Mouse (Mus musculus): ENCODE measurements at regions not wholly inside any gene's neighbourhood (a gene's known extent, or its start where the extent isn't known, plus 50 kb on each side); places are given as distances from the start of the nearest gene placed in this dataset.
A peak's percentile ranks its signal among the peaks of the same experiment; 100 is the strongest.

DNA sequence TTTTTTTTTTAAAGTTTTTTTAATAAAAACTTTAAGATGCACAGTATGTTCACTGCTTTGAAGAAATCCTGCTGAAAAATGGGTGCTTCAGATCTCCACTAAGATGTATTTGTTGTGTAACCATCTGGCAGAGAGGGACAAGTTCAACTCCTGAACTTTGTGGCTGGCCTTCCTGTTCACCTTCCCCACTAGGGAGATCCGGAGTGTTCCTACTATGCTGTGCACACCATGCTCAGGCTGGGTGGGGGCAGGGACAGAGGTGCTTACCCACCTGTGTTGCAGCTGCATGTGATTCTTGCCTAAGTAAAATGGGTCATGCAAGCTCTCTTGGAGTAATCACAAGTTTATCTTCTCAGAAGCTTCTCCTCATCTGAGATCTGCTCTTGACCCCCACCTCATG lies 377.4 kb upstream of the Arglu1 start:
- ATAC-seq (ENCODE audit: low FRiP score, low read depth) (no peak), DNase-seq (ENCODE audit: low spot score) (no peak)
- no peaks in the 10 kb centered on the region for H3K27me3 ChIP-seq (ENCODE audit: control insufficient read depth, insufficient read depth, low read length)
- H3K4me3 ChIP-seq (replicated peaks; ENCODE audit: low read length), result no peak overlapping the region
- no peaks in the 10 kb centered on the region for H3K36me3 ChIP-seq (ENCODE audit: control insufficient read depth, insufficient read depth, low read length)
- 69% methylated on average over 1 of the region's 1 CpGs for WGBS
- no peak overlapping the region for H3K9ac ChIP-seq (ENCODE audit: low read depth, low read length, severe bottlenecking)
- no peaks in the 10 kb centered on the region for H3K4me1 ChIP-seq (ENCODE audit: control insufficient read depth, insufficient read depth, low read length)
- no peak for TF ChIP-seq POLR2A (IDR thresholded peaks at IDR 0.05; ENCODE audit: borderline replicate concordance, extremely low read depth, insufficient read depth, insufficient read length)
- H3K4me2 ChIP-seq (replicated peaks; ENCODE audit: low read depth, low read length, severe bottlenecking), result no peak overlapping the region
- no peak overlapping the region for H3K27ac ChIP-seq (replicated peaks; ENCODE audit: low read depth, low read length)
- H3K9me3 ChIP-seq (ENCODE audit: control insufficient read depth, low read length), result no peaks in the 10 kb centered on the region

DNA sequence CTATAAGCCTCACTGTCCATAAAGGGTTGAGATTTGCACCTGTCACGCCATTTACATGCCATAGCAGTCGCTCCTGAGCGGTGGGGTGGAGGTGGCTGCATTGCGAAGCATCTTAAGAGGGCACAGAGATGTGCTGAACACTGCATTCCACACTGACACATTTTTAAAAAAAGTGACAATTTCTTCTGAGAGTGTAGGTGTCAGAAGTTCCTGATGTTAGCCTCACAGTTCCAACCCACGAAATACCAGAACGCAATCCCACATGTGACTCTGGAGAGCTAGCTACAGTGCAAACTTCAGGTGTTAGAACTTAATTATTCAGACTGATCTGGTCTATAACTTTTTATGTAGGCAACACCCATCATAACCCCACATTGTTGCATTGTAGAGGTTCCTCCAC lies 369.8 kb upstream of the Arglu1 start:
- no peak for TF ChIP-seq POLR2A (IDR thresholded peaks at IDR 0.05; ENCODE audit: borderline replicate concordance, extremely low read depth, insufficient read depth, insufficient read length)
- no peak overlapping the region for H3K27ac ChIP-seq (replicated peaks; ENCODE audit: low read depth, low read length)
- no peaks in the 10 kb centered on the region for H3K9me3 ChIP-seq (ENCODE audit: control insufficient read depth, low read length)
- ATAC-seq (ENCODE audit: low FRiP score, low read depth) (no peak), DNase-seq (ENCODE audit: low spot score) (no peak)
- H3K36me3 ChIP-seq (ENCODE audit: control insufficient read depth, insufficient read depth, low read length), result no peaks in the 10 kb centered on the region
- 85% methylated on average over 6 of the region's 6 CpGs for WGBS
- 0 out of 2 replicates have a peak, but pooled peaks cover 4% of the 10 kb centered on the region for H3K4me1 ChIP-seq (ENCODE audit: control insufficient read depth, insufficient read depth, low read length)
- no peak overlapping the region for H3K4me2 ChIP-seq (replicated peaks; ENCODE audit: low read depth, low read length, severe bottlenecking)
- no peak overlapping the region for H3K9ac ChIP-seq (ENCODE audit: low read depth, low read length, severe bottlenecking)
- no peak overlapping the region for H3K4me3 ChIP-seq (replicated peaks; ENCODE audit: low read length)
- no peaks in the 10 kb centered on the region for H3K27me3 ChIP-seq (ENCODE audit: control insufficient read depth, insufficient read depth, low read length)

DNA sequence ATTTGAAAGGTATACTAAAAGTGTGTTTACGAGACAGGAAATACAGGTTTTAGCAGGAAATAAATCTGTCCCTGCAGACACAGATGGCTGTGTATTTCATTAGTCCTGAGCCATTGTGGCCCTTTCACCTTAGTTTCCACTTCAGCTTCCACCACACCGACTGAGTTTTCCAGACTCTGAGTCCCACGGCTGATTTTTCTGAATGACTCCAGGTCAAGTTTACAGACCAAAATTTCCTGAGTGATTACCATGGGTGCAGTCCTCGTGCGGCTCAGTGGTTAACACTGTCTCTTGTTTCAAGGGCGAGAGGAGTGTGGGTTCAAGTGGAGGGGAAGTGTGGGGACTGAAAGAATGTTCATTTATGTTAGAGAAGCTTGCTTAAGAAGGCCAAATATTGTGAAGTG lies 365.1 kb upstream of the Arglu1 start:
- Histone ChIP-seq H3K4me2 (replicated peaks; ENCODE audit: low read depth, low read length, severe bottlenecking) (no peak overlapping the region), H3K4me3 (replicated peaks; ENCODE audit: low read length) (no peak overlapping the region), H3K36me3 (ENCODE audit: control insufficient read depth, insufficient read depth, low read length) (no peaks in the 10 kb centered on the region), H3K9me3 (ENCODE audit: control insufficient read depth, low read length) (no peaks in the 10 kb centered on the region), H3K4me1 (ENCODE audit: control insufficient read depth, insufficient read depth, low read length) (peaks cover 4% of the 10 kb centered on the region; the same call in 1 of the 2 replicates), H3K27me3 (ENCODE audit: control insufficient read depth, insufficient read depth, low read length) (no peaks in the 10 kb centered on the region), H3K9ac (ENCODE audit: low read depth, low read length, severe bottlenecking) (no peak overlapping the region), H3K27ac (replicated peaks; ENCODE audit: low read depth, low read length) (no peak overlapping the region)
- DNase-seq (ENCODE audit: low spot score), result peak; percentile 38
- no peak for TF ChIP-seq POLR2A (IDR thresholded peaks at IDR 0.05; ENCODE audit: borderline replicate concordance, extremely low read depth, insufficient read depth, insufficient read length)
- peak; percentile 76; the same call in 1 of the 2 replicates for ATAC-seq (ENCODE audit: low FRiP score, low read depth)
- WGBS, result 14% methylated on average over 6 of the region's 6 CpGs

DNA sequence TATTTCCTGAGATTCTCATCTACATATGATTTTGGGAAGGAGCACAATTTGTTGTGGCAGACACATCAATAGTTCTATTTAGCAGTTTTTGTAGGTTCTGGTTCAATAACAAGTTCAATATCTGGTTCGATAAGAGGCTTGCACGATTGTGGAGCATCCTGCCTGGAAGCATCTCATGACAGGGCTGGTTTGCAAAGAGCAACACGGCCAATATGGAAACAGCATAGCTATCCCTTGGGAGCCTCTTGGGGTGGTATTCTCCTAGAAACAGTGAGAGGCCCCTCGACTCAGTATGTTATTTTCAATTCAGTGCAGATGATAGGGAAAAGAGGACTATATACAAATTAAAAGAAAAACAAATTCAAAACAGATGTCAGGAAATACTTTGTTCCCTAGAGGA lies 364.5 kb upstream of the Arglu1 start:
- WGBS, result 42% methylated on average over 4 of the region's 4 CpGs
- TF ChIP-seq POLR2A (IDR thresholded peaks at IDR 0.05; ENCODE audit: borderline replicate concordance, extremely low read depth, insufficient read depth, insufficient read length), result no peak
- H3K36me3 ChIP-seq (ENCODE audit: control insufficient read depth, insufficient read depth, low read length), result no peaks in the 10 kb centered on the region
- ATAC-seq (ENCODE audit: low FRiP score, low read depth) (peak; percentile 36; the same call in 1 of the 2 replicates), DNase-seq (ENCODE audit: low spot score) (peak; percentile 49)
- H3K4me1 ChIP-seq (ENCODE audit: control insufficient read depth, insufficient read depth, low read length), result peaks cover 4% of the 10 kb centered on the region; the same call in 1 of the 2 replicates
- no peak overlapping the region for H3K9ac ChIP-seq (ENCODE audit: low read depth, low read length, severe bottlenecking)
- H3K4me2 ChIP-seq (replicated peaks; ENCODE audit: low read depth, low read length, severe bottlenecking), result no peak overlapping the region
- no peak overlapping the region for H3K27ac ChIP-seq (replicated peaks; ENCODE audit: low read depth, low read length)
- H3K27me3 ChIP-seq (ENCODE audit: control insufficient read depth, insufficient read depth, low read length), result no peaks in the 10 kb centered on the region
- H3K4me3 ChIP-seq (replicated peaks; ENCODE audit: low read length), result no peak overlapping the region
- H3K9me3 ChIP-seq (ENCODE audit: control insufficient read depth, low read length), result no peaks in the 10 kb centered on the region

DNA sequence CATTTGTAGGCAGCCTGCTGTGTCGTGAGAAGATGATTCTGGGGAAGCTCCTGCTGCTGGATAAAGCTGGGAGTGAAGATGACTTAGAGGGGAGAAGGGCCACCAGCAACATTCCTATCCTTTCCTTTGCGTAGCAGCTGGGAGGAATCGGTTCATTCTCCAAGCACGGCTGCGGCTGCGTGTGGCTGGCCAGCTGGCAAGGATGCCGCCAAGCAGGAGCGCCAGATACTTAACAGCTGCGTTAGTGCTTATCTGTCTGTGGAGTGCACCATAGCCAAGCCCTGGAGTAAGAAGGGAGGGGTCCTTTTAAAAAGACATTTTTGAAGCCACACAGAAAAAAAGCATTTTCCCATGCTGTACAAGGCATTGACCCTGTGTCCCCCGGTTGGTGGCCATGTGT lies 361.4 kb upstream of the Arglu1 start:
- DNase-seq (ENCODE audit: low spot score) (peak; percentile 20), ATAC-seq (ENCODE audit: low FRiP score, low read depth) (peak; percentile 20; the same call in 1 of the 2 replicates)
- H3K27ac ChIP-seq (replicated peaks; ENCODE audit: low read depth, low read length), result no peak overlapping the region
- no peak for TF ChIP-seq POLR2A (IDR thresholded peaks at IDR 0.05; ENCODE audit: borderline replicate concordance, extremely low read depth, insufficient read depth, insufficient read length)
- H3K36me3 ChIP-seq (ENCODE audit: control insufficient read depth, insufficient read depth, low read length), result no peaks in the 10 kb centered on the region
- WGBS, result 60% methylated on average over 10 of the region's 10 CpGs
- no peak overlapping the region for H3K9ac ChIP-seq (ENCODE audit: low read depth, low read length, severe bottlenecking)
- no peaks in the 10 kb centered on the region for H3K27me3 ChIP-seq (ENCODE audit: control insufficient read depth, insufficient read depth, low read length)
- H3K4me2 ChIP-seq (replicated peaks; ENCODE audit: low read depth, low read length, severe bottlenecking), result no peak overlapping the region
- no peak overlapping the region for H3K4me3 ChIP-seq (replicated peaks; ENCODE audit: low read length)
- H3K9me3 ChIP-seq (ENCODE audit: control insufficient read depth, low read length), result no peaks in the 10 kb centered on the region
- H3K4me1 ChIP-seq (ENCODE audit: control insufficient read depth, insufficient read depth, low read length), result peaks cover 4% of the 10 kb centered on the region; the same call in 1 of the 2 replicates

All from limb, embryonic 14.5 days (tissue).